Mouse (Mus musculus): ENCODE measurements around the gene Gm17334.
A peak's percentile ranks its signal among the peaks of the same experiment; 100 is the strongest.

Gene Gm17334

DNA sequence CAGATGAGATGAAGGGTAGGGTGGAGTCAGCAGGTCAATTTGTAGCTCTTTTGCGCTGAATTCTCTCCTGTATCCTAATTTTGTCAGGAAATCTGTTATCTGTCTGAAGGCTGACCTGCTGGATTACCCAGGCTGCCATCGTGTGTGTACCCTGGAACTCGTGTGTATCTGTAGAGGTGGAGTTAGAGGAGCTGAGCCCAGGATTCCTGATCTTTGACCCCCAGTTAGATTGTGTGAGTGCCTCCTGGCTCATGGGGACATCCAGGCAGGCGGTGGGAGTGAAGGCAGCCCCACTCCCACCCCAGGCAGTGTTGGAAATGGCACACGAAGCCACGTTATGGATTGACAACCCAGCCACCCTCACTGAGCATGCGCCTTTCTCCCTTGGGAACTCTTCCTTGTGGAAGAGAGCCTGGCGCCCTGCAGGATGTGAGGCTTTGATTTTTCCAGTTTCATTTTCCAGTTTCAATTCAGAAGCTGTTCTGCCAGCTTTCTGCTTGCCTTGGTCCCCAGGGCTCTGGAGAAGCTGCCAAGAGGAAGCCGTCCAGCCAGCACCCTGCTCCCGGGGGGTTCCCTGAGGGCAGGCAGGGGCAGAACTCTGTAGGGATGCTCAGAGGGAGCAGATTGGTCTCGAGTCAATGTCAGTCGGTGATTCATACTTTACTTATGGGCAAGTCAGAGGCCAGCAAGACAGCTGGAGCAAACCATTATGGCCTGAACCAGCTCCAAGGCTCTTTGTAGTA is 23.6 kb upstream of the Gm17334 start:
- no peak for DNase-seq (ENCODE audit: low spot score)

DNA sequence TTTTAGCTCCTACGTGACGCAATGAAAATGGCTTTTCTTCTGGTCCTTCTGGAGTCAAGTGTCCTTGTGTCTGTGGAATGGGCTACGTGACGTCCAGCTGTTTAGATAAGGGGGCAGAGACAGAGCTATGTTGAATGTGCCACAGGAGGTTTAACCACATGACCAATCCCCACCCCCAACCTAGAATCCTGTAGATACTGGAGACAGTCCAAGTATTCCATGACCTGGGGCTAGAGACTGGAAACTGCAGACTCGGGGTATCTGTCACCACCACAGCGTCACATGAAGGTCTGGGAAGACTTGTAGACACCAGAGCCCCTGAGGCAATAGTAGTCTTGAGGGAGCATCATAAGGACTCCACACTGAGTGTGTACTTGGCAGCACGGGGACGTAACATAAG is 22.8 kb upstream of the Gm17334 start:
- no peak for DNase-seq (ENCODE audit: low spot score)

GRCm38 (mm10) chr11:53794671-53795557 is 21.9 kb upstream of the Gm17334 start:
- DNase-seq (ENCODE audit: low spot score): peak; percentile 29

- no peak for DNase-seq (ENCODE audit: low spot score)
These were observed 21.0 kb upstream of the Gm17334 start for GRCm38 (mm10) chr11:53794015-53794414.

DNA sequence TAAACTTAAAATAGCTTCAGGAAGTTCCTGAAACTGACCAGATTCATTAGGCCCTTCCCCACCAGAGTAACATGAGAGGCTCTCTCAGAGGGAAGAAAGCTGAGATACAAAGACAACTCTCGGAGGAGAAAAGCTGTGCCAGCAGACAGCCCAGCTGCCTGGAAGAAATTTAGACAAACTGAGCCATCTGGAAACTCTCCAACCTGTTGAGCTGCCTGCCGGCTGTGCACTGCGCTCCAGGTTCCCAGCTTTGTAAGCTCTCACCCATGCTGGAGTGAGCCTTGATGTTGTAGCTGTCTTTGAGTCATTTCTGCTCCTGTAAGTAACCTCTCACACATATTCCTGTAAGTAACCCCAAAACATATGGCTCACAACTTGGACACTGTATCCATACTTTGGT is 20.0 kb upstream of the Gm17334 start:
- DNase-seq (ENCODE audit: low spot score): no peak

DNA sequence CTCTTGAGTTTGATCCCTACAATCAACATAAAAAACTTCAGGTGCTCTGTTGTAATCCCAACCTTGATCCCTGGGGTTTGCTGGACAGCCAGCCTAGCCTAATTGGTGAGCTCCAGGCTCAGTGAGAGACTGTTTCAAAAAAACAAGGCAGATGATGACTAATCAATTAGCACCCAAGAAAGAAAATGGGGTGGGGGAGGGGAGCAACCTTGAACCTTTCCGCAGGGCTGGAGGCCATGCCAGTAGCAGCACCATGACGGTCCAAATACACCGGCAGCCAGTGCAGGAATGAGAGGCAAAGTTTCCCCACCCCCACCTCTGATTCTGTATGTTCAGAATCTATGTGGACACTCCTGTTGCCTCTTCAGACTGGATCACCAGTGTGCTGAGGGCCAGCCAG is 16.3 kb upstream of the Gm17334 start:
- DNase-seq (ENCODE audit: low spot score): no peak

GRCm38 (mm10) chr11:53788196-53788595 is 15.2 kb upstream of the Gm17334 start:
- no peak for DNase-seq (ENCODE audit: low spot score)

- DNase-seq (ENCODE audit: low spot score): no peak
These were observed 13.4 kb upstream of the Gm17334 start for GRCm38 (mm10) chr11:53786058-53787031.

- DNase-seq (ENCODE audit: low spot score): no peak
These were observed 12.4 kb upstream of the Gm17334 start for GRCm38 (mm10) chr11:53785311-53785936.

DNA sequence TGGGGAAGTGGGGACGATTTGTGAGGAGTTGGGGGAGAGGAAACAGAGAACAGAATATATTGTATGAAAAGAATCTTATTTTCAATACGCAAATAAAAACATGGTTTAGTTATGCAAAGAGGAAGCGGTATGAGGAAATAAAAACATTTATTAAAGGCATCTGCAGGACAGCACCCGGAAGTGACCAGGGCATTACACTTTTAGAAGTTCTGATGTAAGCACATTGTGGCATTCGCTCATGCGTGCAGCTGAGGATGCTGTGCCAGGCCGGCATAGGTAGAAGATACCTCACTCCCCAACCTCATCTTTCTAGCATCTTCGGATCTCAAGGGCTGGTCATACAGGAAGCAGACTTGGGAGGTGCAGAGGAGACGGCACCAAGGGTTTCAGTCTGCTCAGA is 10.3 kb upstream of the Gm17334 start:
- no peak for DNase-seq (ENCODE audit: low spot score)

- DNase-seq (ENCODE audit: low spot score): no peak
These were observed 9.0 kb upstream of the Gm17334 start for GRCm38 (mm10) chr11:53781964-53782363.

DNA sequence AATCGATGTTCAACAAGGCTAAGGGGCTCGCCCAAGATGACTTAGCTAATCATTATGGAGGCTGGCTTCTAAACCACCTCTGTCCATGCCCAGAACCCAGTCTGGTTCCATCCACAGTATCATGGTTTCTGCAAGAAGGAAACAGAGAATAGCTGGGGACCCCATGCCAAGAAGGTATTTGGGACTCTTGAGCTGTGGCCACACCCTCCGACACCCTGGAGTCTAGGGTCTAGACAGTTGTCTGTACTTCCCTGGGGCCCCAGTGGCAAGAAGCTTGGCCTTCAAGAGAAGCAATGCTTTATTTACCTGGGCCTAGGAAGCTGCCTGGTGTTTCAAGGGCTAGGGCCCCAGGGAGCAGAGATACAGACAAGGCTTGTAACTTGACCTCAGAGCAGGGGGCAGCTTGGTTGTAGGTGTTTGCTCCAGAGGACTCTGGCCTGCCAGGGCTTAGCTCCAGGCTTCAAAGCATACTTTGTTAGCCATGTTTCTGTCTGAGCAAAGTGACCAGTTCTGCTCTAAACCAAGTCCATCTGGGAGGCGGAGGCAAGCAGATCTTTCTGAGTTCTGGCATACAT is 8.3 kb upstream of the Gm17334 start:
- DNase-seq (ENCODE audit: low spot score): no peak

- DNase-seq (ENCODE audit: low spot score): no peak
These were observed 7.3 kb upstream of the Gm17334 start for GRCm38 (mm10) chr11:53780262-53780661.

DNA sequence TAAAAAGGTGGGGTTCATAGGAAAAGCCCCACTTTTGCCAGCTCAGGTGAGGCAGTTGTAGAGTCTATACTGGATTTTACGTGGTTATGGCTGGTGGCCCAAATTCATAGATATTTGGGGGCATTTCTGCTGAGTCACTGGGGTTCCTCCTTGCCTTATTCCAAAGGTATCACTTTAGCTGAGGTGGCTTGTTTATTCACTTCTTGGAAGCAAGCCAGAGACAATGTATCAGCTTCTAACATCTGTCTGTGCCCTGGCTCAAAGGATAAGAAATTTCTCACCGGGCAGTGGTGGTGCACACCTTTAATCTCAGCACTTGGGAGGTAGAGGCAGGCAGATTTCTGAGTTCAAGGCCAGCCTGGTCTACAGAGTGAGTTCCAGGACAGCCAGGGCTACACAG is 6.8 kb upstream of the Gm17334 start:
- DNase-seq (ENCODE audit: low spot score): no peak

- DNase-seq (ENCODE audit: low spot score): no peak
These were observed 5.5 kb upstream of the Gm17334 start for GRCm38 (mm10) chr11:53778455-53778854.

GRCm38 (mm10) chr11:53777736-53778135 is 4.7 kb upstream of the Gm17334 start:
- no peak for DNase-seq (ENCODE audit: low spot score)

DNA sequence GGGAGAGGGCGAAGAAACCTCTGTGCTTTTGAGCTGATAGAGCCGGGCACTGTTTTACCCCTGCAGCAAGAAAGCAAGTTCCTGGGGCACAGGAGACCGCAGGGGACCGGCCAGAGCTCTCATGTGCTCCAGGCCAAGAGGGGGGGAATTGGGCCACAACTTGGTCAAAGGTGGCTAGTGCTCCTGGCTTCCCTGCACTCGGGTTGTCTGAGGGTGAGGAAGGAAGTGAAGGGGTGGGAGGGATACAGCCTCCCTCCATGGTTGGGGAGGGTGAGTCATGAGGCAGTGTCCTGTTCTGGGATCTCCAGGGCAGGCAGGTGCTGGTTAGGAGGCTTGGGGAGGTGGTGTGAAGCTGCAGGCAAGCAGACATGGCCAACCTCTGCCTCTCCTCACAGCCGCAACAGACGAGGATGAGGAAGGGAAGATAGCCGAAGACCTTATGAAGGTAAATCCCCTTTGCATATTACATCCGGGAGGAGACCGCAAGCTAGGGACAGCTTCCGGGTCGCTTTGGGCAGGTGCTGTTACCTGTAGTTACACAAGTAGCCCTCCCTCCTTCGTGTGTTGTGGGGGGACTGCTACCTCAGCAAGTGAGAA is 1.8 kb upstream of the Gm17334 start:
- DNase-seq (ENCODE audit: low spot score): no peak

DNA sequence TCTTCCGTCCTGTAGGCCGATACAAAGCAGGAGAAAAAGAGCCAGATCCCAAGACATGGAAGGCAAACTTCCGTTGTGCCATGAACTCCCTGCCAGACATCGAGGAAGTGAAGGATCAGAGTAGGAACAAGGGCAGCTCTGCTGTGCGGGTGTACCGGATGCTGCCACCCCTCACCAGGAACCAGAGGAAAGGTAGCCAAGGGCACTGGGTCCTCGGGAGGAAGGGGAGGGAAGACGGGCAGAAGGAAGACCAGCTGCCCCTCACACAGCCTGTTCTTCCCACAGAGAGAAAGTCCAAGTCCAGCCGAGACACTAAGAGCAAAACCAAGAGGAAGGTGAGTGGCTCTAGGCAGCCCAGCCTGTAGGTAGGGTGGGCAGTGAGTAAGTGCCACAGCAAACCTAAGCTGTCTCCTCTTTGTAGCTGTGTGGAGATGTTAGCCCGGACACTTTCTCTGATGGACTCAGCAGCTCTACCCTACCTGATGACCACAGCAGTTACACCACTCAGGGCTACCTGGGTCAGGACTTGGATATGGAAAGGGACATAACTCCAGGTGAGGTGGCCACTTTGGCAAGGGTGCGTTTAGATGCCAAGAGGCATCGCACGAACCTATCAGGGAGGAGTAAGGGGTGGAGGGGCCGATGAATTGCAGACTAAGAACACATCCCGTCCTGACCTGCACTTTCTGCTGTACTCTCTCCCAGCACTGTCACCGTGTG is 814 bp upstream of the Gm17334 start:
- DNase-seq (ENCODE audit: low spot score): no peak

DNA sequence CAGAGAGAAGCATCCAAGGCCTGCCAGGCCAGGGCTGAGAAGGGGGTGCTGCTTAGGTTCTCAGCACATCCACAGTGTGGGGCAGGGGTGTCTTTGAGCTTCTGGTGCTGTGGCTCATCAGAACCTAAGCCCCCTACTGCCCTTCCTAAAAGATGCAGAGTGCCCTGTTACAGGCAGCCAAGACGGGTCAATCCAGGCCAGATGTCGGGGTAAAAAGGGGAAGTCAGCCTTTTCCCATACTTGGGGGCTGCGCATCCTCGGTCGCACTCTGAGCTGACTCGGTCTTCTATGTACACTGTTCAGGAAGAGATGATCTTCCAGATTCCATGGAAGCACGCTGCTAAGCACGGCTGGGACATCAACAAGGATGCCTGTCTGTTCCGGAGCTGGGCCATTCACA is 451 bp downstream of the Gm17334 start:
- DNase-seq (ENCODE audit: low spot score): no peak
